Mouse (Mus musculus) heart, embryonic 12.5 days (tissue): ENCODE measurements around the gene Lrp5. TPM values are rescaled to one million over a fixed set of nuclear protein-coding genes. Genes with fewer than 3 reads are reported as not detected.

Experiments used
- ATAC-seq: fragments of 200-750 bp; cut with Nextera tagmentation; 2 replicates; pipeline ENCODE4 v1.8.0; 2017; ENCODE audit warnings: moderate TSS enrichment, moderate library complexity; ENCODE audit not compliant: insufficient number of reproducible peaks, low FRiP score
- H3K27ac ChIP-seq: fragments of 300-500 bp; sonication (generic); 2 replicates; pipeline ENCODE4 v1.5.1; 2016; ENCODE audit warnings: mild to moderate bottlenecking, moderate library complexity; ENCODE audit not compliant: poor library complexity, severe bottlenecking
- H3K27me3 ChIP-seq: fragments of 300-500 bp; sonication (generic); replicated peaks from 2 replicates; pipeline ENCODE4 v1.6.1; 2016; ENCODE audit warnings: mild to moderate bottlenecking, moderate library complexity
- H3K36me3 ChIP-seq: fragments of 300-500 bp; sonication (generic); 2 replicates; pipeline ENCODE4 v1.6.1; 2016; ENCODE audit warnings: mild to moderate bottlenecking, moderate library complexity
- H3K4me1 ChIP-seq: fragments of 300-500 bp; sonication (generic); replicated peaks from 2 replicates; pipeline ENCODE4 v1.6.1; 2016; ENCODE audit warnings: mild to moderate bottlenecking
- H3K4me2 ChIP-seq: fragments of 300-500 bp; sonication (generic); 2 replicates; pipeline ENCODE4 v1.6.1; 2016; ENCODE audit warnings: mild to moderate bottlenecking, moderate library complexity
- H3K4me3 ChIP-seq: fragments of 300-500 bp; sonication (generic); 2 replicates; pipeline ENCODE4 v1.5.1; 2016; ENCODE audit warnings: mild to moderate bottlenecking
- H3K9ac ChIP-seq: fragments of 300-500 bp; sonication (generic); 2 replicates; pipeline ENCODE4 v1.6.1; 2016; ENCODE audit warnings: mild to moderate bottlenecking, moderate library complexity
- H3K9me3 ChIP-seq: fragments of 300-500 bp; sonication (generic); replicated peaks from 2 replicates; pipeline ENCODE4 v1.6.1; 2016; ENCODE audit warnings: mild to moderate bottlenecking, moderate library complexity
- WGBS: fragments of 180-500 bp; shearing (Covaris S2); methylation state at CpG from one replicate; pipeline ENCODE4 v1.1.7; 2016; 5-methylcytosine and 5-hydroxymethylcytosine counted together
- polyA plus RNA-seq: library from polyadenylated mRNA; unstranded; fragments of >200 nt; fragmentation: Nextera tagmentation; extraction: Ambion mirVana; gene quantifications from 2 replicates; pipeline ENCODE4 v1.2.1, GENCODE M21; 2016

Lrp5 gene
- polyA plus RNA-seq, result 3.3 and 4.2 TPM in 2 replicates

GRCm38 (mm10) chr19:3686215-3686894 lies at the start of gene Lrp5:
Gene Lrp5, minus strand, starts transcription at chr19:3686564.
- H3K36me3 ChIP-seq, result no peaks in the 10 kb centered on the region
- H3K4me3 ChIP-seq, result peak within 1 kb of the TSS; percentile 89
- H3K4me2 ChIP-seq, result peak within 1 kb of the TSS; percentile 96
- 0% methylated on average over 72 of the region's 83 CpGs for WGBS
- peaks cover 44% of the 10 kb centered on the region for H3K4me1 ChIP-seq
- peak; percentile 65 for ATAC-seq
- H3K27me3 ChIP-seq, result no peaks in the 10 kb centered on the region
- H3K9me3 ChIP-seq, result no peaks in the 10 kb centered on the region
- peak within 1 kb of the TSS; percentile 95 for H3K9ac ChIP-seq
- peak within 1 kb of the TSS; percentile 70 for H3K27ac ChIP-seq

GRCm38 (mm10) chr19:3736001-3736400 lies 49.6 kb upstream of the Lrp5 start:
- Histone ChIP-seq H3K4me1 (no peaks in the 10 kb centered on the region), H3K9ac (no peak overlapping the region), H3K4me3 (no peak overlapping the region), H3K27me3 (no peaks in the 10 kb centered on the region), H3K4me2 (no peak overlapping the region), H3K9me3 (no peaks in the 10 kb centered on the region), H3K27ac (no peak overlapping the region), H3K36me3 (no peaks in the 10 kb centered on the region)
- WGBS, result 80% methylated on average over 3 of the region's 3 CpGs
- ATAC-seq, result no peak

DNA sequence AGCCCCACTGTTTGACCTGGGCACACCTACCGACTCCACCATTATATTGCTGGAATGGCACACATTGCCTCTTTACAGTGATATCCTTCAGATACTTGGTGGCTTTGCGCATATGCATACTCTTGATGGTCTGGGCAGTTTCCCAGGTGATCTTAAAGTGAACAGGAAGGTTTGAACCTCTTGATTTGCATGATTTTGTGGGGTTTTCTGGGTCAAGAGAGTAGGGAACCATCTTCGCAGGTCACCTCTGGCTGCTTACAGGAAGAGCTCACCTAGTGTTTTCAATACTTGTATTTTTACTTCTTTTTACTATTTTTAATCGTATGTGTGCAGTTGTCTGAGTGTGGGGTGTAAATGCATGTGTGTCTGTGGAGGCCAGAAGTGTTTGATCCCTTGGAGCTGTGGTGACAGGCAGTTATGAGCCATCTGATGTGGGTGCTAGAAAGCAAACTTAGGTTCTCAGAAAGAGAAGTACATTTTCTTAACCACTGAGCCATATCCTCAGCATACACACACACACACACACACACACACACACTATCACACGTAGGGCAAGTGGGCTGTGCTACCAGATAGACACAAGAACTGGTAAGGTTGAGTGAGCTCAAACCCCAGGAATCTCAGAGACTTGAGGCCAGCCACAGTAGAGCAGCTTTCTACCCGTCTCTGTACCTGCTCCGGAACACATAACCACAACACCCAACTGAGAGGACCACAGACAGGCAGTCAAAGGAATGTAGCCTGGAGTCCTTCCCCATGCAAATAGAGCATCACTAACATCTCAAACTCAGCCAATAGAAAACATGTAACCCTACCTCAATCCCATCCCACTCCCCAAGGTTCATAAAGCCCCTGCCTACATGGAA lies 44.6 kb upstream of the Lrp5 start:
- H3K4me1 ChIP-seq, result no peaks in the 10 kb centered on the region
- H3K4me3 ChIP-seq, result no peak overlapping the region
- H3K36me3 ChIP-seq, result no peaks in the 10 kb centered on the region
- ATAC-seq, result no peak
- 0 out of 2 replicates have a peak, but pooled peaks cover under 1% of the 10 kb centered on the region for H3K9me3 ChIP-seq
- WGBS, result 70% methylated on average over 7 of the region's 7 CpGs
- H3K4me2 ChIP-seq, result no peak overlapping the region
- no peak overlapping the region for H3K27ac ChIP-seq
- no peak overlapping the region for H3K9ac ChIP-seq
- H3K27me3 ChIP-seq, result no peaks in the 10 kb centered on the region

DNA sequence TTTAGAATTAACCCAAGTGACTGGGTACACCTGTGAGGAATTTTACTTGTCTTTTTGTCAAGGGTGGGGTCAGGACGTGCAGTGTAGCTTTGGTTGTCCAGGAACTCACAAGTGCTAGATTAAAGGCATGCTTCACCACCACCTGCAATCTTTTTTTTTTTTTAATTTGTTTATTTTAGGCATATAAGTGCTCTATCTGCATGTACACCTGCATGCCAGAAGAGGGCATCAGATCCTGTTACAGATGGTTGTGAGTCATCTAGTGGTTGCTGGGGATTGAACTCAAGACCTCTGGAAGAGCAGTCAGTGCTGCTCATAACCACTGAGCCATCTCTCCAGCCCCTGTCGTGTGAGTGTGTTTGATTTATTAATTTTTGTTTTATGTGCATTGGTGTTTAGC lies 42.5 kb upstream of the Lrp5 start:
- WGBS, result 58% methylated on average over 2 of the region's 2 CpGs
- H3K9ac ChIP-seq, result no peak overlapping the region
- H3K4me1 ChIP-seq, result no peaks in the 10 kb centered on the region
- peaks cover 4% of the 10 kb centered on the region; the same call in 1 of the 2 replicates for H3K9me3 ChIP-seq
- no peak overlapping the region for H3K27ac ChIP-seq
- H3K4me2 ChIP-seq, result no peak overlapping the region
- no peak overlapping the region for H3K4me3 ChIP-seq
- no peak for ATAC-seq
- H3K27me3 ChIP-seq, result no peaks in the 10 kb centered on the region
- no peaks in the 10 kb centered on the region for H3K36me3 ChIP-seq

DNA sequence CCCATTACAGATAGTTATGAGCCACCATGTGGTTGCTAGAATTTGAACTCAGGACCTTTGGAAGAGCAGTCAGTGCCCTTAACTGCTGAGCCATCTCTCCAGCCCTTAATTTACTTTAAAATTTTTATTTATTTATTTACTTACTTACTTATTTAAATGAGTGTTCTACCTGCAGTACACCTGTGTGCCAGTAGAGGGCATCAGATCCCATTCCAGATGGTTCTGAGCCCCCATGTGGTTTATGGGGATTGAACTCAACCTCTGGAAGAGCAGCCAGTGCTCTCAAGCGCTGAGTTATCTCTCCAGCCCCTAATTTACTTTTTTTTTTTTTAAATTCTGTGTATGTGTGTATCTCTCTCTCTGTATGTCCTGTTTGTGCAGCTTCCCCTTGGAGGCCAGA lies 38.4 kb upstream of the Lrp5 start:
- peaks cover 12% of the 10 kb centered on the region for H3K9me3 ChIP-seq
- no peak overlapping the region for H3K9ac ChIP-seq
- no peak overlapping the region for H3K4me2 ChIP-seq
- H3K27me3 ChIP-seq, result no peaks in the 10 kb centered on the region
- H3K4me3 ChIP-seq, result no peak overlapping the region
- H3K4me1 ChIP-seq, result 0 out of 2 replicates have a peak, but pooled peaks cover 4% of the 10 kb centered on the region
- ATAC-seq, result no peak
- no peak overlapping the region for H3K27ac ChIP-seq
- WGBS, result 33% methylated on average over 1 of the region's 1 CpGs
- no peaks in the 10 kb centered on the region for H3K36me3 ChIP-seq

DNA sequence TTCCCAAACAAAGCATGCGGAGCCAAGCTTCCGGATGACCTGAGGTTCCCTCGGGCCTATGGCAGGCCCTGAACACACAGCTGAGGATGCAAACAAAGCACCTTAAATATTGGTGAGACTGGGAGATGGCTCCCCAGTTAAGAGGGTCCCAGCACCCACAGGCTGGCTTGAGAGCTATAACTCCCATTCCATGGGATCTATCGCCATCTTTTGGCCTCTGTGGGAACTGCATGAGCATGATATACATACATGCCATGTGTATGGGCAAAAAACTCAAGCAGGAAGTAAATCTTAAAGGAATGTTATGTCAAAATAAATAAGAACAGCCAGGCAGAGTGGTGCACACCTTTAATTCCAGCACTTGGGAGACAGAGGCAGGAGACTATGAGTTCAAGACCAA lies 37.5 kb upstream of the Lrp5 start:
- 77% methylated on average over 4 of the region's 4 CpGs for WGBS
- H3K4me3 ChIP-seq, result no peak overlapping the region
- peaks cover 12% of the 10 kb centered on the region for H3K9me3 ChIP-seq
- peaks cover 10% of the 10 kb centered on the region; the same call in 1 of the 2 replicates for H3K4me1 ChIP-seq
- no peak for ATAC-seq
- no peak overlapping the region for H3K9ac ChIP-seq
- no peaks in the 10 kb centered on the region for H3K27me3 ChIP-seq
- H3K36me3 ChIP-seq, result no peaks in the 10 kb centered on the region
- H3K4me2 ChIP-seq, result no peak overlapping the region
- H3K27ac ChIP-seq, result no peak overlapping the region

GRCm38 (mm10) chr19:3723170-3723569 lies 36.8 kb upstream of the Lrp5 start:
- no peak overlapping the region for H3K27ac ChIP-seq
- no peak overlapping the region for H3K9ac ChIP-seq
- H3K4me3 ChIP-seq, result no peak overlapping the region
- no peak for ATAC-seq
- 88% methylated on average over 9 of the region's 9 CpGs for WGBS
- H3K27me3 ChIP-seq, result no peaks in the 10 kb centered on the region
- H3K36me3 ChIP-seq, result no peaks in the 10 kb centered on the region
- peaks cover 12% of the 10 kb centered on the region for H3K9me3 ChIP-seq
- peaks cover 12% of the 10 kb centered on the region; the same call in 1 of the 2 replicates for H3K4me1 ChIP-seq
- no peak overlapping the region for H3K4me2 ChIP-seq

GRCm38 (mm10) chr19:3719362-3719891 lies 33.1 kb upstream of the Lrp5 start:
- peak; percentile 80 for ATAC-seq
- Histone ChIP-seq H3K27ac (no peak overlapping the region), H3K27me3 (no peaks in the 10 kb centered on the region)

DNA sequence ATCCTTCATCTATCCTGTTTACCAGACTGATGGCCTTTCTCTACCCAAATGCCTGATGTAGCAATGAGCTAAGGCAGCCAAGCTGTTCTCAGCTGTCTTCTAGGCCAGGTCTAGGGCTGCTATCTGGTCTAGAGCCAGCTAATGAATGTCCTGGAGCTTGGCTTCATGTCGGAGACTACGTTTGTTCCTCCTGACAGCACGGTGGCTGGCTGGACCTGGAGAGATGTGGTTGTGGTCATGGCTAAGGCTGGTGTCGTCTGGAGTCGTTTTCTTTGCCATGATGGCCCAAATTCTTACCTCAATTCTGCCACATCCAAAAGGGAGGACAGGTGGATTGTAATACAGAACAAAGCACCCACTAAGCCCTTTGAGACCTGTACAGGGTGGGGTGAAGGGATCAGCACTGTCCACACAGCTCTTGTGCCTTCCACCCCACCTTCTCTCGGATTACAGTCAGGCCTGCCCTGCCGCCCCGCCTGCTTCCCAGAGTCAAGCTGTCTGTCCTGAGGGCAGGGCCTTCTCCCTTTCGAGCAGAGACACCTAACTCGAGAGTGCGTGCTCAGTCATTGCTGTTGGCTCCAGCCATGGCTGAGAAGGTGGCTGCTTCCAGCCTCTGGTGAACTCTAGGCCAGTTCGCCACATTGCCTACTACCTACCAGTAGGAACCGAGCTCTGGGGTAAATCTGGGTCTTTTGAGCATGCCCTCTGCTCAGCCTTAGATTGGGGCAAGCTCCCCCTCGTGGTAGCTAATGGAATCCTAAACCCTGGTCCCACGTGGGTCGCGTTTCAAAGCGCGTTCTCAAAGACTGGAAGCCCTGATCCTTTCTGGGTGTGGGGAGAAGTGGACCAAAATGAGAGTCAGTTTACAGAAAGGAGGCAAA lies 32.4 kb upstream of the Lrp5 start:
- H3K27me3 ChIP-seq, result no peaks in the 10 kb centered on the region
- peaks cover 6% of the 10 kb centered on the region for H3K9me3 ChIP-seq
- peaks cover 35% of the 10 kb centered on the region for H3K36me3 ChIP-seq
- ATAC-seq, result peak; percentile 54
- peak overlapping the region; percentile 47 for H3K4me3 ChIP-seq
- peak overlapping the region; percentile 81 for H3K4me2 ChIP-seq
- WGBS, result 37% methylated on average over 19 of the region's 19 CpGs
- peak overlapping the region; percentile 37; the same call in 1 of the 2 replicates for H3K9ac ChIP-seq
- H3K4me1 ChIP-seq, result peaks cover 12% of the 10 kb centered on the region; the same call in 1 of the 2 replicates
- H3K27ac ChIP-seq, result no peak overlapping the region

More at GRCm38 (mm10) chr19:3719362-3719891, 33.1 kb upstream of the Lrp5 start:
- H3K4me3 ChIP-seq, result peak overlapping the region; percentile 47
- 1% methylated on average over 27 of the region's 27 CpGs for WGBS
- peak overlapping the region; percentile 37 for H3K9ac ChIP-seq
- peaks cover 12% of the 10 kb centered on the region; the same call in 1 of the 2 replicates for H3K4me1 ChIP-seq
- H3K36me3 ChIP-seq, result peaks cover 31% of the 10 kb centered on the region
- peaks cover 9% of the 10 kb centered on the region for H3K9me3 ChIP-seq
- peak overlapping the region; percentile 81 for H3K4me2 ChIP-seq

DNA sequence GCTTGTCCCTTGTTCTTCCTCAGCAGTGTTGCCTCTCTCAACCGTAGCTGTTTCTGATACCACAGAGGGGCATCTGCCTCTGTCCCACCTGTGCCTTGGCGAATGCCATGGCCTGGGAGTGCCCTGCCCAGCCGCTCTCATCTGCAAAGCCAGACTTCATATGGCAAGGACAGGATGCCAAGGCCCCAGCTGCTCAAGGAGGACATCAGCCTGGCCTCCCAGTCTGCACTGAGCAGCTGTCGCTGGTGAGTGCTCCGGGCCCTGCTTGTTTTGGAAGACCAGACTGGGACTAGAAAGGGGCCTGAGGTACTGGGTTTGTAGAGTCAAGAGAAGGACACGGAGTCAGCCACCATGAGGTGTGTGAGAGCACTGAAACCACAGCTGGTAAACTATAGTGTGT lies 28.0 kb upstream of the Lrp5 start:
- no peak overlapping the region for H3K4me2 ChIP-seq
- H3K9ac ChIP-seq, result no peak overlapping the region
- no peak overlapping the region for H3K27ac ChIP-seq
- peaks cover 9% of the 10 kb centered on the region for H3K4me1 ChIP-seq
- no peak for ATAC-seq
- H3K36me3 ChIP-seq, result peaks cover 35% of the 10 kb centered on the region
- H3K9me3 ChIP-seq, result no peaks in the 10 kb centered on the region
- 89% methylated on average over 6 of the region's 6 CpGs for WGBS
- H3K27me3 ChIP-seq, result no peaks in the 10 kb centered on the region
- H3K4me3 ChIP-seq, result no peak overlapping the region
